Mouse (Mus musculus): ENCODE data around the gene Zfp697.

- TF ChIP-seq CTCF (IDR thresholded peaks at IDR 0.05) = no peak
- no peak for TF ChIP-seq EP300 (IDR thresholded peaks at IDR 0.05)
These were observed 39.0 kb upstream of the Zfp697 start for GRCm38 (mm10) chr3:98343235-98343634.
